Mouse (Mus musculus) liver, postnatal 0 days (tissue): ENCODE data around the gene Plxdc1.

Source experiments
- CTCF ChIP-seq: sonication (generic); IDR thresholded peaks from 2 replicates; pipeline ENCODE4 v1.5.1; 2016; ENCODE audit warnings: antibody characterized with exemption, low read depth
- EP300 ChIP-seq: IDR thresholded peaks from 2 replicates; pipeline ENCODE4 v1.6.1; 2016; ENCODE audit warnings: antibody characterized with exemption, low read depth, mild to moderate bottlenecking

DNA sequence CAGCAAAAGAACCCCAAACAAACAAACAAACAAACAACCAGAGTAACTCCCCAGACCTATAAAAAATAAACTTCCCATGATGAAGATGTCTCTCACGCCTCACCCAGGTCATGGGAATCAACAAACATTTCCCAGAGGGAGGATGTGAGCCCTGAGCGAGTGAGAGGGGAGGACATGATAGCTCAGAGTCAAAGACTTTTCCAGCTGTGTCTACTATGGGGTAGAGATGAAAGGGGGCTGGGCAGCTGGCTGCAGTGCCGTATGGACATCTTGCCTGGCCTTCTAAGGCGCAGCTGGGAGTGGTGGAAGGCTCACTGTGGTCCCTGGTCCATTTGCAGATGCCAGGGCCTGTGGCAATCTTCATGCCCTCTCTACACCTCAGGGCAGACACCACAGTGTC lies 57.3 kb downstream of the Plxdc1 start:
- TF ChIP-seq EP300 (no peak), CTCF (no peak)
